Mouse (Mus musculus): Measurements from ENCODE around the gene Timm17a.
A peak's percentile ranks its signal among the peaks of the same experiment; 100 is the strongest.

Gene Timm17a

DNA sequence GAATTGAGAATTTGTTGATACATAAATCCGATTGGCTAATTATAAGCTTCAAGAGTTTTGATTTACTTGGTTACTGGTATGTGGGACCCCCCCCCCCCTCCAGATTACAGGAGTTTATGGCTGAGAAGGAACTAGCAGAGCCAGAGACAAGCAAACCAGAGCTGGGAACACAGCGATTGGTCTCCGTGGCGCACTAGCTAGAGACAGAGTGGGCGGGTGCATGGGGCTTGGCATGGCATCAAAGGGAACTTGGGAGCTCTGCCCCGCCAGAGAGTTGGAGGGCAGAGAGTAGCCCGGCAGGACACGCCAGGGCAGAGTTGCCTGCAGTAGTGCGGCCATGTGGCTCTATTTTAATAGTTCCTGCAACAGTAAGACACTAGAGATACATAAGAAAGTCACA lies 32.9 kb downstream of the Timm17a start:
- no peak for DNase-seq (ENCODE audit: low read depth)

- no peak for DNase-seq (ENCODE audit: low read depth)
These were observed 42.2 kb downstream of the Timm17a start for GRCm38 (mm10) chr1:135271371-135271770.

- peak; percentile 72 for DNase-seq (ENCODE audit: low read depth)
These were observed 45.7 kb downstream of the Timm17a start for GRCm38 (mm10) chr1:135267663-135268446.

GRCm38 (mm10) chr1:135265834-135266233 lies 47.7 kb downstream of the Timm17a start:
- no peak for DNase-seq (ENCODE audit: low read depth)

GRCm38 (mm10) chr1:135263316-135263715 lies 50.3 kb downstream of the Timm17a start:
- DNase-seq (ENCODE audit: low read depth) = no peak

GRCm38 (mm10) chr1:135262329-135262728 lies 51.2 kb downstream of the Timm17a start:
- DNase-seq (ENCODE audit: low read depth) = no peak

- no peak for DNase-seq (ENCODE audit: low read depth)
These were observed 52.6 kb downstream of the Timm17a start for GRCm38 (mm10) chr1:135260931-135261330.

GRCm38 (mm10) chr1:135259128-135259436 lies 54.5 kb downstream of the Timm17a start:
- peak; percentile 92 for DNase-seq (ENCODE audit: low read depth)

DNA sequence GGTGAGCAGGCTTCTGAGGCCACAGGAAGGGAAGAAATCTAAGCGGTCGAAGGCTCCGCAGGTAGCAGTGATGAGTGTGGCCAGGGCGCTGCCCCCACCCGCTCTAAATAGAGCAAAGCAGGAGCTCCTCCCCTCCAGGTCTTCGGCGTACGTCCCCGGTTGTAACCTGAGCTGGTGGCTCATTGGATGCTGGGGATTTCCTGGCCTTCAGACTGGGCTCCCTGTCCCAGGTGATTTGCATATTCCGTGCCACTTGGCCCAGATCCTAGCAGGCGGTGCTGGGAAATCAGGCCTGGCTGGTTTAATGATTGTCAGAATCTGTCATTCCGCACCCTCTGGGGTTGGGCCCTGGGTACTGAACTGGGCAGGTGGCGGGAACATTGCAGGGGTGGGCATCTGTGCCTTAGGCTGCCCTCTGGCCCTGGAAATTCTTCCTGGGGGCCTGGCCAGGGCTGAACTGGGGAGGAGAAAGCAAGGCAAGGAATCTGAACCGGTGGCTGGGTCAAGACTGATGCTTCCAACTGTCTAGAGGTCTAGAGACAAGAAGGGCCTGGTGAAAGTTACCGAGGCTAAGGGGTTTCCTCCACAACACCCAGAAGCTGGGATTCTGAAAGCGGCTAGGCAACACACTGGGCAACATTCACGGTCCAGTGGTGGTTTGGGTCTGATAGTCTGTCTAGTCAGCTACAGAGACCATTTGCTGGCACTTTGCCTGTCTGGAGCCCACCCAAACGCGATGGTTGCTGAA lies 55.0 kb downstream of the Timm17a start, which contains the start of gene Elf3:
Gene Elf3 (minus strand): TSS at position 189 of the 748 bp plus-strand sequence.
- DNase-seq (ENCODE audit: low read depth) = no peak

DNA sequence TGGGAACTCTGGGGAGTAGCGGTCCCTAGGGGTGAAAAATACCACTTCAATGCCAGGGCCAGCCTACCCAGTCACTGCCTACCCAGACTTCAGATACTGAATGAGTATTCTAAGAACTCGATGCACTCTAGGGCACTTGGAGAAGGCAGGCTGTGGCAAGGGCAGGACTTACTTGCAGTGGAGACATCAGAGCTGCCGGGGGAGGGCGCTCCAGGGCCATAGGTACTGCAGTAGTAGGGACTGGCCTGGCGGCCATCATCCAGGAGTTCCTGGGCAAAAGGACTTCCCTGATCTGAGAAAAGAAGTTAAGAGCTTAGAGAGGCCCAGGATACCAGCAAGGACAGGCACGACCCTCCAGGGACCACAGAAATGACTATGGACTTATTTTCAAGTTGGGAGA lies 57.3 kb downstream of the Timm17a start:
- DNase-seq (ENCODE audit: low read depth) = no peak

- DNase-seq (ENCODE audit: low read depth) = no peak
These were observed 60.7 kb downstream of the Timm17a start for GRCm38 (mm10) chr1:135252854-135253253.

GRCm38 (mm10) chr1:135251405-135251804 lies 62.2 kb downstream of the Timm17a start:
- DNase-seq (ENCODE audit: low read depth) = no peak

DNA sequence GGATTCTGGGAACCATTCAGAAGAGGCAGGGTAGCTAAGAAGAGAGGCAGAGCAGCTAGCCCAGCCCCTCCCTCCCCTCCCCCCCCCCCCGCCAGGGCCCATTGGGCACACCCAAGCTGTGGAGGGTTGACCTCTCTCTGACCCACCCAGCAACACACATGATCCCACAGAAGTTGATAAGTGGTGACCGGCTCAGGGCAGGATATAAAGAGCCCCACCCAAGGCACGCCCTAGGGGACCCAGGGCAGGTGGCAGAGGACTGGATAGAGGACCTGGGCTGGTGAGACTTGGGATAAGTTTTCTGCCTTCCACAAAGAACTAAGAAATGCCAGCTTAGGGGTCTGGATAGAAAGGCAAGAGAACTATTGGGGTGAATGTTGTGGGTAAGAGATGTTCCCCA lies 62.9 kb downstream of the Timm17a start:
- peak; percentile 23 for DNase-seq (ENCODE audit: low read depth)

DNA sequence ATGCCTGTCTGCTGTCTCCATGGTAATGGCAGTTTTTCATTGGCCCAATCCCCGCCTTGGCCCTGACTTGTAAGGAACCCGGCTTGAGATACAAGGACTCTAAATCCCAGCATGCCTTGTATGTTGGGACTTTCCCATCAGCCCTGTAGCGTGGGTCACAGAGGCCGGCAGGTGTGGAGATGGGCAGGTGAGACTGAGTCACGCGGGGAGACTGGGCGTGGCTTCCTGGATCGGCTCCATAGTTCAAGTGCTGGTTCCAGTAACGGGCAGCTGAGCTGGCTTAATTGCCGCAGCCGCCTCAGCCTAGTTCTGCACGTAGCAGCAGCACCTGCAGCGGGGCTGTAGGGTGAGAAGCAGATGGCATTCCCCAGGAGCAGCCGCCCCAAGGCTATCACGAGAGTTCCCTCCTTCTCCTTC lies 65.1 kb downstream of the Timm17a start:
- peak; percentile 24 for DNase-seq (ENCODE audit: low read depth)

Measured in induced T-regulatory cell, adult 2 months (primary cell).